Mouse (Mus musculus) stomach, postnatal 0 days (tissue): Measurements from ENCODE around the gene Camkmt. TPM values are rescaled to one million over a fixed set of nuclear protein-coding genes. Genes with fewer than 3 reads are reported as not detected.

Source experiments
- ATAC-seq: fragments of 200-750 bp; cut with Nextera tagmentation; 2 replicates; pipeline ENCODE4 v1.8.0; 2017; ENCODE audit not compliant: low FRiP score, low TSS enrichment
- DNase-seq: peaks from one replicate; pipeline ENCODE4 v3.0.0-alpha.2; 2016; ENCODE audit warnings: low spot score
- H3K27ac ChIP-seq: fragments of 300-500 bp; sonication (generic); replicated peaks from 2 replicates; pipeline ENCODE4 v1.5.1; 2014; ENCODE audit warnings: mild to moderate bottlenecking, control low read depth
- H3K27me3 ChIP-seq: fragments of 300-500 bp; sonication (generic); 2 replicates; pipeline ENCODE4 v1.6.1; 2014; ENCODE audit warnings: low read length; ENCODE audit not compliant: control insufficient read depth, insufficient read depth
- H3K36me3 ChIP-seq: fragments of 300-500 bp; sonication (generic); 2 replicates; pipeline ENCODE4 v1.6.1; 2014; ENCODE audit warnings: low read length, mixed read lengths; ENCODE audit not compliant: control insufficient read depth, insufficient read depth
- H3K4me1 ChIP-seq: fragments of 300-500 bp; sonication (generic); replicated peaks from 2 replicates; pipeline ENCODE4 v1.6.1; 2014; ENCODE audit warnings: antibody characterized with exemption; ENCODE audit not compliant: control insufficient read depth, insufficient read depth
- H3K4me2 ChIP-seq: fragments of 300-500 bp; sonication (generic); replicated peaks from 2 replicates; pipeline ENCODE4 v1.6.1; 2014; ENCODE audit warnings: low read depth, mild to moderate bottlenecking, control low read depth, moderate library complexity
- H3K4me3 ChIP-seq: fragments of 300-500 bp; sonication (generic); 2 replicates; pipeline ENCODE4 v1.5.1; 2014; ENCODE audit warnings: low read depth, low read length, control low read depth
- H3K9ac ChIP-seq: fragments of 300-500 bp; sonication (generic); 2 replicates; pipeline ENCODE4 v1.6.1; 2014; ENCODE audit warnings: mild to moderate bottlenecking, low read length, control low read depth, mixed read lengths
- H3K9me3 ChIP-seq: fragments of 300-500 bp; sonication (generic); 2 replicates; pipeline ENCODE4 v1.6.1; 2016; ENCODE audit warnings: low read length; ENCODE audit not compliant: control insufficient read depth
- CTCF ChIP-seq: IDR thresholded peaks from 2 replicates; pipeline ENCODE4 v1.5.1; 2016; ENCODE audit warnings: antibody characterized with exemption, low read depth, mild to moderate bottlenecking, moderate library complexity
- EP300 ChIP-seq: optimal IDR thresholded peaks from 2 replicates; pipeline ENCODE3; 2016; ENCODE audit warnings: antibody characterized with exemption
- WGBS: fragments of 180-500 bp; shearing (Covaris S2); extraction: QIAGEN DNeasy Blood & Tissue Kit; methylation state at CpG from one replicate; pipeline ENCODE4 v1.1.7; 2014; 5-methylcytosine and 5-hydroxymethylcytosine counted together
- polyA plus RNA-seq: library from polyadenylated mRNA; unstranded; fragments of >200 nt; fragmentation: Nextera tagmentation; extraction: Ambion mirVana; gene quantifications from 2 replicates; pipeline ENCODE4 v1.2.1, GENCODE M21; 2015

Camkmt gene
- polyA plus RNA-seq, 1 experiment from 2014 or later = 8.3 TPM

DNA sequence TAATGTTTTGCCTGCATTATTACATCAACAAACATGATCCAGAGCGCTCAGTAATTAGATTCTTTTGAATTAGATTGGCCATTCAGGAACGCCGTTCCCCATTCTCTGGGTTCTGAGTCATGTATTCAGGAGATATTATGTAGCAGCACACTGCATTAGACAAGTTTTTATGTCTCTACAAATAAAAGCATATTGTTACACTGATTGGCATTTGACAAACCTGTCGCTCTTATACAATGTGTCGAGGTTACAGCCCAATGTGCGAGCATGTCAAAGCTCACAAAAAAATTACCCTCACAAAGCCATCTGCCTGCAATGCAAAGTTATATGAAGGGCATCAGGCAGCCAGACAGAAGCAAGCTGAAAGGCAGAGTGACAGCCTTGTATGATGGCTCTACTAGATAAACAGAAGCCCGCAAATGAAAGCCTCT is 303.6 kb downstream of the Camkmt start:
- 80% methylated on average over 7 of the region's 7 CpGs for WGBS

DNA sequence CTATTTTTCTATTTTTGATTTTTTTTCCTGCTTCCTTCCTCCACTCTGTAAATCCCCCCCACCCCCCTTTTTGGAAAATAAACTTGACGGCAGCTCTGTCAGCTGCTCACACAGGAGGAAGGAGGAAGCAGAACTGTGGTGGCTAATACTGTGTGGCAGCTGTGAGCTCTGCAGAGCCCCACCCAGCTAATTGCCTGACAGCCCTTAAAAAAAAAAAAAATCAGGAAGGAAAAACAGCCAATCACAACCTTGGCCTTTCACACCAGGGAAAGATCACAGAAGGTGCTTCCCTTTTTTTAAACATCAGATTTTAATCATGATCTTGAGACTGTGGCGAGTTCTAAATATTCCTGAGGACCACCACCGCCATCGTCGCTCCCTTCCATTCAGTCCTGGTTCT is 305.1 kb downstream of the Camkmt start:
- no peaks in the 10 kb centered on the region for H3K27me3 ChIP-seq
- H3K4me2 ChIP-seq = no peak overlapping the region; the same call in 1 of the 2 replicates
- no peak for DNase-seq
- ATAC-seq = peak; percentile 60; the same call in 1 of the 2 replicates
- no peaks in the 10 kb centered on the region for H3K36me3 ChIP-seq
- TF ChIP-seq EP300 (no peak), CTCF (no peak)
- no peak overlapping the region for H3K9ac ChIP-seq
- 38% methylated on average over 5 of the region's 5 CpGs for WGBS
- no peaks in the 10 kb centered on the region for H3K4me1 ChIP-seq
- no peak overlapping the region for H3K4me3 ChIP-seq
- no peaks in the 10 kb centered on the region for H3K9me3 ChIP-seq
- no peak overlapping the region for H3K27ac ChIP-seq

More for the DNA sequence above, 303.6 kb downstream of the Camkmt start:
- no peaks in the 10 kb centered on the region for H3K4me1 ChIP-seq
- H3K9me3 ChIP-seq = no peaks in the 10 kb centered on the region
- H3K9ac ChIP-seq = no peak overlapping the region
- ATAC-seq (no peak), DNase-seq (no peak)
- no peak overlapping the region for H3K4me2 ChIP-seq
- no peak overlapping the region for H3K27ac ChIP-seq
- no peaks in the 10 kb centered on the region for H3K36me3 ChIP-seq
- no peaks in the 10 kb centered on the region for H3K27me3 ChIP-seq
- no peak overlapping the region for H3K4me3 ChIP-seq
- TF ChIP-seq CTCF = no peak
- no peak for TF ChIP-seq EP300

GRCm38 (mm10) chr17:85400751-85401150 is 310.4 kb downstream of the Camkmt start:
- TF ChIP-seq EP300 = no peak
- no peak for TF ChIP-seq CTCF
- no peaks in the 10 kb centered on the region for H3K36me3 ChIP-seq
- no peaks in the 10 kb centered on the region for H3K27me3 ChIP-seq
- H3K4me1 ChIP-seq = no peaks in the 10 kb centered on the region
- ATAC-seq = no peak
- WGBS = 67% methylated on average over 4 of the region's 4 CpGs
- no peak overlapping the region for H3K9ac ChIP-seq
- H3K9me3 ChIP-seq = no peaks in the 10 kb centered on the region
- no peak overlapping the region for H3K27ac ChIP-seq
- no peak overlapping the region for H3K4me3 ChIP-seq
- DNase-seq = no peak
- no peak overlapping the region for H3K4me2 ChIP-seq

GRCm38 (mm10) chr17:85405161-85405560 is 314.8 kb downstream of the Camkmt start:
- Histone ChIP-seq H3K4me1 (no peaks in the 10 kb centered on the region), H3K4me2 (no peak overlapping the region), H3K27me3 (no peaks in the 10 kb centered on the region), H3K27ac (no peak overlapping the region), H3K9me3 (no peaks in the 10 kb centered on the region), H3K9ac (no peak overlapping the region), H3K36me3 (no peaks in the 10 kb centered on the region), H3K4me3 (no peak overlapping the region)
- WGBS = 86% methylated on average over 5 of the region's 5 CpGs
- no peak for DNase-seq
- no peak for TF ChIP-seq EP300
- no peak for TF ChIP-seq CTCF
- no peak for ATAC-seq

DNA sequence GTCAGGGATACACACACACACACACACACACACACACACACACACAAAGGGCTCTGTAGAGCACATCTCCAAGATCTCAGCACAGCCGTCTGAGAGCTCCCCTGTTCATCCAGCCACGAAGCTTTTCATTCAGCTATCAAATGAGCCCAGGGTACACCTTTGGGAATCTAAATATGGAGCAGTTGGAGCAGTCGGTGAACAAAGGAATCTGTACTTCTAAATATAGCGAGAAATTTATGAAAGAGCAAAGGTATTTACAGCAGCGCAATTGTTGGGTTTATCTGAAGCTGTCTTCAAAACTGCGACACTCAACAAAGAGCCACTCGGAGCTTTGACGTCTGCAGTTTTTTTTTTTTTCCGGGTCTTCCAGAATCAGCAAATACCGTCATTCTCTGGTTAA is 315.8 kb downstream of the Camkmt start:
- Histone ChIP-seq H3K27me3 (no peaks in the 10 kb centered on the region), H3K36me3 (no peaks in the 10 kb centered on the region), H3K4me2 (no peak overlapping the region), H3K4me3 (no peak overlapping the region), H3K9ac (no peak overlapping the region), H3K9me3 (no peaks in the 10 kb centered on the region), H3K4me1 (no peaks in the 10 kb centered on the region), H3K27ac (no peak overlapping the region)
- 87% methylated on average over 10 of the region's 10 CpGs for WGBS
- TF ChIP-seq CTCF = no peak
- ATAC-seq (no peak), DNase-seq (no peak)

DNA sequence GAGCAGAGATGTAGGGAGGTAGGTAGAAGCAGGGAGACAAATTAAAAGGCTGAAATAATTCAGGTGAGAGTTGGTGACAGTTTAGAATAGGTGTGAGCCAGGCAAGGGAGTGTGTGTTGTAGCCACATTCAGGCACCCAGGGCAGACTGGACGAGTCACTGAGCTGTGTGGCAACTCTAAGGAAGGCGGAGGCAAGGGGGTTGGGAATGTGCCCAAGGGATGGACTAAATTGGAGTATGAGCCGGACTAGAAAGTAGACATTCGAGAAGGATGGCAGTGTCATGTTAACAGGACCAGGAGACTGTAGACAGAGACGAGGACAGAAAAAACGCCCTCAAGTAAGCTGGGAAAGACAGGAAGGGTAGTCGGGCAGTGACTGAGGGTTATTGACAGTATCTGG is 338.5 kb downstream of the Camkmt start:
- TF ChIP-seq EP300 = no peak
- no peak for TF ChIP-seq CTCF
- no peak for ATAC-seq

More for the DNA sequence above, 338.5 kb downstream of the Camkmt start:
- Histone ChIP-seq H3K4me3 (no peak overlapping the region), H3K4me1 (no peaks in the 10 kb centered on the region), H3K36me3 (no peaks in the 10 kb centered on the region), H3K4me2 (no peak overlapping the region), H3K27ac (no peak overlapping the region), H3K9ac (no peak overlapping the region), H3K9me3 (no peaks in the 10 kb centered on the region), H3K27me3 (no peaks in the 10 kb centered on the region)
- 82% methylated on average over 7 of the region's 7 CpGs for WGBS
- DNase-seq = no peak
